Mouse (Mus musculus): ENCODE measurements around the gene Mlxipl.

- TF ChIP-seq CTCF (IDR thresholded peaks at IDR 0.05 in 2 of 3, conservative IDR thresholded peaks at IDR 0.05 in 1 of 3; ENCODE audit: control insufficient read depth in 1 of 3, insufficient read depth in 1 of 3, low read depth in 2 of 3, low read length in 3 of 3, poor library complexity in 1 of 3, severe bottlenecking in 1 of 3) = no peak
- no peak for TF ChIP-seq SIN3A (IDR thresholded peaks at IDR 0.05; ENCODE audit: low read length)
- no peak for TF ChIP-seq EP300 (IDR thresholded peaks at IDR 0.05; ENCODE audit: low read depth in 1 of 2, low read length in 2 of 2)
- no peak for TF ChIP-seq MEF2A (IDR thresholded peaks at IDR 0.05; ENCODE audit: extremely low read depth, insufficient replicate concordance, low read depth, low read length, poor library complexity, severe bottlenecking)
- no peak for TF ChIP-seq POLR2A (IDR thresholded peaks at IDR 0.05; ENCODE audit: control insufficient read depth in 1 of 2, insufficient read depth in 1 of 2, low read depth in 1 of 2, low read length in 2 of 2, poor library complexity in 1 of 2)
- no peak for TF ChIP-seq RCOR1 (IDR thresholded peaks at IDR 0.05; ENCODE audit: low read depth, low read length)
Measured at GRCm38 (mm10) chr5:135044575-135044974, 45.1 kb upstream of the Mlxipl start.
